Mouse (Mus musculus) stomach, embryonic 14.5 days (tissue): Measurements from ENCODE around the gene Syt6. TPM values are rescaled to one million over a fixed set of nuclear protein-coding genes. Genes with fewer than 3 reads are reported as not detected.

Experiments used
- ATAC-seq: fragments of 200-750 bp; cut with Nextera tagmentation; 2 replicates; pipeline ENCODE4 v1.8.0; 2017; ENCODE audit warnings: low read depth, moderate TSS enrichment; ENCODE audit not compliant: insufficient number of reproducible peaks, insufficient read depth, low FRiP score
- H3K27ac ChIP-seq: fragments of 300-500 bp; sonication (generic); 2 replicates; pipeline ENCODE4 v1.5.1; 2014; ENCODE audit warnings: mild to moderate bottlenecking, low read length, moderate library complexity, mixed read lengths
- H3K27me3 ChIP-seq: fragments of 300-500 bp; sonication (generic); 2 replicates; pipeline ENCODE4 v1.6.1; 2014; ENCODE audit warnings: low read length, control low read depth, mixed read lengths; ENCODE audit not compliant: control insufficient read depth, insufficient read depth
- H3K36me3 ChIP-seq: fragments of 300-500 bp; sonication (generic); 2 replicates; pipeline ENCODE4 v1.6.1; 2014; ENCODE audit warnings: mild to moderate bottlenecking, control low read depth, low read length, moderate library complexity, mixed read lengths; ENCODE audit not compliant: control insufficient read depth, insufficient read depth
- H3K4me1 ChIP-seq: fragments of 300-500 bp; sonication (generic); 2 replicates; pipeline ENCODE4 v1.6.1; 2014; ENCODE audit warnings: low read length, control low read depth, mixed read lengths; ENCODE audit not compliant: control insufficient read depth, insufficient read depth
- H3K4me2 ChIP-seq: fragments of 300-500 bp; sonication (generic); replicated peaks from 2 replicates; pipeline ENCODE4 v1.6.1; 2014; ENCODE audit warnings: low read depth, low read length, control low read depth
- H3K4me3 ChIP-seq: fragments of 300-500 bp; sonication (generic); 2 replicates; pipeline ENCODE4 v1.5.1; 2014; ENCODE audit warnings: low read depth, low read length, control low read depth
- H3K9ac ChIP-seq: fragments of 300-500 bp; sonication (generic); replicated peaks from 2 replicates; pipeline ENCODE4 v1.6.1; 2014; ENCODE audit warnings: low read depth, mild to moderate bottlenecking, control low read depth, low read length, moderate library complexity, mixed read lengths
- H3K9me3 ChIP-seq: fragments of 300-500 bp; sonication (generic); 2 replicates; pipeline ENCODE4 v1.6.1; 2016; ENCODE audit warnings: low read depth, low read length, control low read depth; ENCODE audit not compliant: control insufficient read depth
- WGBS: fragments of 180-500 bp; shearing (Covaris S2); extraction: QIAGEN DNeasy Blood & Tissue Kit; methylation state at CpG from one replicate; pipeline ENCODE4 v1.1.7; 2014; 5-methylcytosine and 5-hydroxymethylcytosine counted together
- polyA plus RNA-seq: library from polyadenylated mRNA; unstranded; fragments of >200 nt; fragmentation: Nextera tagmentation; extraction: Ambion mirVana; gene quantifications from 2 replicates; pipeline ENCODE4 v1.2.1, GENCODE M21; 2014

Syt6 gene
- polyA plus RNA-seq: 3.0 and 3.4 TPM in 2 replicates

- 2% methylated on average over 35 of the region's 44 CpGs for WGBS
- no peak within 1 kb of the TSS for H3K27ac ChIP-seq
- H3K36me3 ChIP-seq: no peaks in the 10 kb centered on the region
- H3K4me3 ChIP-seq: peak within 1 kb of the TSS; percentile 45
- peak within 1 kb of the TSS; percentile 38 for H3K9ac ChIP-seq
- no peaks in the 10 kb centered on the region for H3K9me3 ChIP-seq
- H3K4me1 ChIP-seq: peaks cover 16% of the 10 kb centered on the region; the same call in 1 of the 2 replicates
- H3K4me2 ChIP-seq: peak within 1 kb of the TSS; percentile 91
- peak; percentile 24; the same call in 1 of the 2 replicates for ATAC-seq
- H3K27me3 ChIP-seq: peaks cover 42% of the 10 kb centered on the region
Observed at GRCm38 (mm10) chr3:103575156-103575892, at the start of gene Syt6. Gene Syt6, plus strand, starts transcription at chr3:103575231.

GRCm38 (mm10) chr3:103526201-103526704, 48.8 kb upstream of the Syt6 start:
- WGBS: 69% methylated on average over 4 of the region's 4 CpGs
- no peak for ATAC-seq
- no peak overlapping the region for H3K27ac ChIP-seq

DNA sequence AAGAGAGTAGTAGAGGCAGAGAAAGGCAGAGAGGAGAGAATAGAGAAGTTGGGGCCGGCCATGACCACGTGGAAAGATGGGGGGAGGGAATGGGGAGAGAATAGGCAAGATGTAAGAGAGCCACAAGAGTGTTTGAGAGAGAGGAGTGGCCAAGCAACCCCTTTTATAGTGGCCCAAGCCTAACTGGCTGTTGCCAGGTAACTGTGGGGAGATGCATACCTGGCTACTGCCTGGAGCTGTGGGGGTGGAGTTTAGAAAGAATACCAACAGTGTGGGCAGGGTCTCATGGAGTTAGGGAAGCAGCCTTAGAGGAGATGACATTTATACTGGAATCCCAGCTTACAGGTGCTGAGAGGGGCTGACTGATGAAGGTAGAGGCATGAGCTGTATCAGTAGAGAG, 48.2 kb upstream of the Syt6 start:
- H3K4me2 ChIP-seq: no peak overlapping the region
- H3K9ac ChIP-seq: no peak overlapping the region
- H3K4me3 ChIP-seq: no peak overlapping the region
- H3K4me1 ChIP-seq: no peaks in the 10 kb centered on the region
- no peak for ATAC-seq
- no peaks in the 10 kb centered on the region for H3K27me3 ChIP-seq
- 32% methylated on average over 2 of the region's 2 CpGs for WGBS
- H3K36me3 ChIP-seq: no peaks in the 10 kb centered on the region
- no peaks in the 10 kb centered on the region for H3K9me3 ChIP-seq
- H3K27ac ChIP-seq: no peak overlapping the region

More at GRCm38 (mm10) chr3:103526201-103526704, 48.8 kb upstream of the Syt6 start:
- Histone ChIP-seq H3K36me3 (no peaks in the 10 kb centered on the region), H3K27me3 (no peaks in the 10 kb centered on the region), H3K4me2 (no peak overlapping the region), H3K4me3 (no peak overlapping the region), H3K9ac (no peak overlapping the region), H3K4me1 (no peaks in the 10 kb centered on the region), H3K9me3 (no peaks in the 10 kb centered on the region)

DNA sequence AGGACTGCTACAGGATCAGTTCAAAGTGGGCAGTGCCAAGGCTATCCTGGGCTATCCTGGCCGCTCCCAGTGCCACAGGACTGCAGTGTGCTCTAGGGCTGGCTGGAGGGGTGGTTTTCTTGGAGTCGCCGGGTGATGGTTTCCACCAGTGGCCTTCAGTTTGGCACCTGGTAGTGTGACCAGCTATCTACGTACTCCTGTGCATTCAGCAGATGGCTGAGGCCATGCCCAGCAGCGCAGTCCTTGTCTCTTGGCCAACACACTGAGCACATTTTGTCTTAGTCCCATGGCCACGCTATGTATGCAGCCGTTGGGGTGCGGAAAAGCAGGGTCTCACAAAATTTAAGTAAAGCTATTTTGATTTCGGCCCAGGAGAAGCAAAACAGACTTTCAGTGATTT, 41.0 kb upstream of the Syt6 start:
- no peak overlapping the region for H3K4me3 ChIP-seq
- H3K27me3 ChIP-seq: no peaks in the 10 kb centered on the region
- 91% methylated on average over 9 of the region's 9 CpGs for WGBS
- H3K36me3 ChIP-seq: no peaks in the 10 kb centered on the region
- no peak overlapping the region for H3K9ac ChIP-seq
- H3K27ac ChIP-seq: no peak overlapping the region
- H3K9me3 ChIP-seq: no peaks in the 10 kb centered on the region
- no peaks in the 10 kb centered on the region for H3K4me1 ChIP-seq
- H3K4me2 ChIP-seq: no peak overlapping the region
- no peak for ATAC-seq

GRCm38 (mm10) chr3:103535207-103535606, 39.8 kb upstream of the Syt6 start:
- ATAC-seq: no peak
- 38% methylated on average over 5 of the region's 5 CpGs for WGBS
- Histone ChIP-seq H3K27me3 (no peaks in the 10 kb centered on the region), H3K27ac (no peak overlapping the region), H3K4me2 (no peak overlapping the region), H3K9me3 (no peaks in the 10 kb centered on the region), H3K4me3 (no peak overlapping the region), H3K9ac (no peak overlapping the region), H3K4me1 (no peaks in the 10 kb centered on the region), H3K36me3 (no peaks in the 10 kb centered on the region)

DNA sequence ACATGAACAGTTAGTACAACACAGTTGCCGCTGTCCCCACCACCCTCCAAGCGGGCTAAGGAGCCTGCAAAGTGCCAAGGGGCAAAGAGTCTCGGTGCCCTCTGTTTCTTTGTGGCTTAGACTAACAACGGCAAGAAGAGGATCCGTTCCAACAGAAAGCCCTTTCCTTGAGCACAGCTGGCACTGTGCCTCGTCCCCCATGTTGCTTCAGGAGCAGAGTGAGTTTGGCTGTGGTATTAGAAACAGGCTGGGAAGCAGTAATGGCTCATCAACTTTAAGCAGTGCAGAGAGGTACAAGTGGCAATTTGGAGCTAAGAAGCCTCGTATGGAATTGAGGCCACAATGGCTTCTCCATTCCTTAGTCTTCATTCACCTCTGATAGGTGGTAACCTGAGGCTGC, 35.9 kb upstream of the Syt6 start:
- WGBS: 67% methylated on average over 7 of the region's 7 CpGs
- ATAC-seq: no peak

GRCm38 (mm10) chr3:103546166-103546565, 28.9 kb upstream of the Syt6 start:
- no peak for ATAC-seq
- H3K27ac ChIP-seq: no peak overlapping the region
- H3K4me2 ChIP-seq: no peak overlapping the region
- H3K27me3 ChIP-seq: no peaks in the 10 kb centered on the region
- H3K9me3 ChIP-seq: no peaks in the 10 kb centered on the region
- WGBS: 42% methylated on average over 2 of the region's 2 CpGs
- no peak overlapping the region for H3K4me3 ChIP-seq
- no peaks in the 10 kb centered on the region for H3K4me1 ChIP-seq
- no peak overlapping the region for H3K9ac ChIP-seq
- no peaks in the 10 kb centered on the region for H3K36me3 ChIP-seq

More for the DNA sequence above, 35.9 kb upstream of the Syt6 start:
- no peak overlapping the region for H3K27ac ChIP-seq
- H3K4me1 ChIP-seq: no peaks in the 10 kb centered on the region
- no peak overlapping the region for H3K4me3 ChIP-seq
- no peaks in the 10 kb centered on the region for H3K36me3 ChIP-seq
- no peak overlapping the region for H3K9ac ChIP-seq
- H3K27me3 ChIP-seq: no peaks in the 10 kb centered on the region
- no peaks in the 10 kb centered on the region for H3K9me3 ChIP-seq
- H3K4me2 ChIP-seq: no peak overlapping the region

GRCm38 (mm10) chr3:103546626-103547025, 28.4 kb upstream of the Syt6 start:
- Histone ChIP-seq H3K36me3 (no peaks in the 10 kb centered on the region), H3K9ac (no peak overlapping the region), H3K27ac (no peak overlapping the region), H3K4me2 (no peak overlapping the region), H3K27me3 (no peaks in the 10 kb centered on the region), H3K4me1 (no peaks in the 10 kb centered on the region), H3K4me3 (no peak overlapping the region), H3K9me3 (no peaks in the 10 kb centered on the region)
- WGBS: 45% methylated on average over 3 of the region's 3 CpGs
- ATAC-seq: no peak
